Mouse (Mus musculus): ENCODE data around the gene Abcc12. TPM values are rescaled to one million over a fixed set of nuclear protein-coding genes. Genes with fewer than 3 reads are reported as not detected.
A peak's percentile ranks its signal among the peaks of the same experiment; 100 is the strongest.

The Abcc12 gene
- total and polyA plus RNA-seq, 3 experiments = not detected

- DNase-seq (ENCODE audit: extremely low read depth) = peak; percentile 12
- H3K9ac ChIP-seq (ENCODE audit: insufficient read depth, low read depth) = no peak overlapping the region
- H3K4me3 ChIP-seq (replicated peaks in 1 of 3; ENCODE audit: low read depth in 2 of 3, low read length in 2 of 3, poor library complexity in 1 of 3) = no peak overlapping the region
- H3K4me1 ChIP-seq (ENCODE audit: control insufficient read depth in 1 of 2, insufficient read depth in 2 of 2) = peaks cover 0 to 18% of the 10 kb centered on the region in 2 experiments; a peak in 3 of 4 replicates
- no peak overlapping the region for H3K4me2 ChIP-seq (ENCODE audit: insufficient read depth, low read depth, poor library complexity, severe bottlenecking)
- no peaks in the 10 kb centered on the region for H3K79me2 ChIP-seq (replicated peaks; ENCODE audit: control insufficient read depth, extremely low read depth, insufficient read depth, poor library complexity, severe bottlenecking)
- H3K36me3 ChIP-seq (replicated peaks in 1 of 2; ENCODE audit: control insufficient read depth in 1 of 2, insufficient read depth in 1 of 2, low read length in 1 of 2) = no peaks in the 10 kb centered on the region
- H3K9me3 ChIP-seq (replicated peaks; ENCODE audit: low read length) = peaks cover 2% of the 10 kb centered on the region
- TF ChIP-seq GABPA (IDR thresholded peaks at IDR 0.05; ENCODE audit: insufficient replicate concordance, low read depth, low read length) = no peak
- TF ChIP-seq MAZ (IDR thresholded peaks at IDR 0.05; ENCODE audit: low read depth, low read length) = no peak
- no peak for TF ChIP-seq ZC3H11A (IDR thresholded peaks at IDR 0.05; ENCODE audit: low read depth, low read length)
- peak; percentile 57; the same call in 1 of the 2 replicates for TF ChIP-seq RCOR1 (conservative IDR thresholded peaks at IDR 0.05; ENCODE audit: low read depth, low read length)
- TF ChIP-seq PAX5 (IDR thresholded peaks at IDR 0.05; ENCODE audit: low read length) = no peak
- no peak for TF ChIP-seq HCFC1 (IDR thresholded peaks at IDR 0.05; ENCODE audit: low read depth, low read length)
- TF ChIP-seq USF2 (conservative IDR thresholded peaks at IDR 0.05; ENCODE audit: low read depth, low read length) = no peak
- no peak for TF ChIP-seq POLR2AphosphoS2 (IDR thresholded peaks at IDR 0.05; ENCODE audit: low read depth, low read length)
- no peak for TF ChIP-seq CHD1 (IDR thresholded peaks at IDR 0.05; ENCODE audit: low read depth, low read length)
- TF ChIP-seq BHLHE40 (IDR thresholded peaks at IDR 0.05; ENCODE audit: low read depth, low read length) = no peak
- TF ChIP-seq JUN (IDR thresholded peaks at IDR 0.05; ENCODE audit: insufficient read depth, low read depth, low read length) = no peak
- TF ChIP-seq SMC3 (IDR thresholded peaks at IDR 0.05; ENCODE audit: low read depth, low read length) = no peak
- no peak for TF ChIP-seq CTCF (conservative IDR thresholded peaks at IDR 0.05 in 1 of 2, IDR thresholded peaks at IDR 0.05 in 1 of 2; ENCODE audit: low read depth in 2 of 2, low read length in 2 of 2)
- TF ChIP-seq MAFK (IDR thresholded peaks at IDR 0.05; ENCODE audit: insufficient replicate concordance, low read length) = 0 out of 2 replicates have a peak, but pooled peaks have one; percentile 17
- no peak for TF ChIP-seq USF1 (IDR thresholded peaks at IDR 0.05; ENCODE audit: low read depth, low read length)
- no peak for TF ChIP-seq MEF2A (IDR thresholded peaks at IDR 0.05; ENCODE audit: borderline replicate concordance, low read depth, low read length)
- TF ChIP-seq SIN3A (IDR thresholded peaks at IDR 0.05; ENCODE audit: low read length) = no peak
- TF ChIP-seq NELFE (IDR thresholded peaks at IDR 0.05; ENCODE audit: low read depth, low read length) = no peak
- no peak for TF ChIP-seq MYC (IDR thresholded peaks at IDR 0.05; ENCODE audit: low read depth, low read length)
- no peak for TF ChIP-seq E2F4 (IDR thresholded peaks at IDR 0.05; ENCODE audit: insufficient replicate concordance, low read depth, low read length)
- no peak for TF ChIP-seq TBP (conservative IDR thresholded peaks at IDR 0.05; ENCODE audit: low read depth, low read length)
- peak; percentile 41; the same call in 1 of the 2 replicates for TF ChIP-seq ELF1 (IDR thresholded peaks at IDR 0.05; ENCODE audit: low read depth, low read length)
- TF ChIP-seq EP300 (IDR thresholded peaks at IDR 0.05; ENCODE audit: low read length) = peak; percentile 56
- TF ChIP-seq NRF1 (IDR thresholded peaks at IDR 0.05; ENCODE audit: low read depth, low read length) = no peak
- TF ChIP-seq TCF12 (IDR thresholded peaks at IDR 0.05; ENCODE audit: low read depth, low read length) = 0 out of 2 replicates have a peak, but pooled peaks have one; percentile 26
- no peak for TF ChIP-seq ETS1 (conservative IDR thresholded peaks at IDR 0.05; ENCODE audit: low read depth, low read length)
- no peak for TF ChIP-seq ZNF384 (IDR thresholded peaks at IDR 0.05; ENCODE audit: low read depth, low read length)
- no peak for TF ChIP-seq JUND (conservative IDR thresholded peaks at IDR 0.05; ENCODE audit: low read depth, low read length)
- peak; percentile 64; the same call in 1 of the 2 replicates for TF ChIP-seq IRF4 (IDR thresholded peaks at IDR 0.05; ENCODE audit: low read depth, low read length)
- no peak for TF ChIP-seq ZKSCAN1 (IDR thresholded peaks at IDR 0.05; ENCODE audit: borderline replicate concordance, low read depth, low read length)
- no peak for TF ChIP-seq MXI1 (IDR thresholded peaks at IDR 0.05; ENCODE audit: low read depth, low read length)
- 0 out of 2 replicates have a peak, but pooled peaks have one; percentile 30 for TF ChIP-seq CHD2 (IDR thresholded peaks at IDR 0.05; ENCODE audit: low read length)
- no peak for TF ChIP-seq MAX (IDR thresholded peaks at IDR 0.05; ENCODE audit: low read length)
- TF ChIP-seq ZMIZ1 (IDR thresholded peaks at IDR 0.05; ENCODE audit: low read depth, low read length) = no peak
- no peak overlapping the region for H3K27ac ChIP-seq (ENCODE audit: insufficient read depth, low read depth)
- no peaks in the 10 kb centered on the region for H3K27me3 ChIP-seq (replicated peaks)
- in situ Hi-C loops (cut with MboI; ENCODE audit: low pct_ligation_motif_present, low pct_unique_long_range_greater_than_20kb, low sequenced_read_pairs) = no loop called here
- dilution Hi-C loops (cut with MboI; ENCODE audit: extremely low pct_ligation_motif_present, extremely low pct_unique_long_range_greater_than_20kb, low sequenced_read_pairs) = no loop called here
Observed at GRCm38 (mm10) chr8:86617759-86618387, 37.4 kb upstream of the Abcc12 start.
